Mouse (Mus musculus): ENCODE measurements around the gene Zfp987. TPM values are rescaled to one million over a fixed set of nuclear protein-coding genes. Genes with fewer than 3 reads are reported as not detected.

Gene Zfp987
- polyA plus RNA-seq (2012; rRNA removed; ENCODE audit: low replicate concordance), result not detected in 2 replicates

DNA sequence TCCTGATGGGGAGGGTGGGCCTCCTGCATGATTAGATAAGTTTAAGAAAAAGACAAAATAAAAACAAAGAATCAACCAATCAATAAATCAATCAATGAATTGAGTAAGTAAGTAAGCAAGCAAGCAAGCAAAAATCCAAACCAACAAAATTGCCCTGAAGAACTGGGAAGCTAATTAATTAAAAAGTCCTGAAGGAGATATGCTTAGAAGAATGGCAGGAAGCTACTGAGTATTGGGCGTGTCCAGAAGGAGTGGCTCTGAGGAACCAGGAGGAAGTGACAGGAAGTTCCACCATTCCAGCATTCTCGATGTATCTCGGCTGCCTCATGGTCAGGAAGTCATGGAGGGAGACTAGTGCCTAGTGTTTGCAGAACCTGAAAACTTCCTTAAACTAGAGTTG, at the start of gene Zfp987:
Gene Zfp987 (plus strand): TSS at position 301 of the 400 bp plus-strand sequence.

DNA sequence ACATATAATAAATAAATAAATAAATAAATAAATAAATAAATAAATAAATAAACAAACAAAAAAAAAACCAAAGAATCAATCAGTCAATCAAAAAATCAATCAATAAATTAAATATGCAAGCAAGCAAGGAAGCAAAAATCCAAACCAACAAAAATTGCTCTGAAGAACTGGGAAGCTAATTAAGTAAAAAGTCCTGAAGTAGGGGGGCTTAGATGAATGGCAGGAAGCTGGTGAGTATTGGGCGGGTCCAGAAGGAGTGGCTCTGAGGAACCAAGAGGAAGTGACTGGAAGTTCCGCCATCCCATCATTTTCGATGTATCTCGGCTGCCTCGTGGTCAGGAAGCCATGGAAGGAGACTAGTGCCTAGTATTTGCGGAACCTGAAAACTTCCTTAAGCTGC, 59.4 kb downstream of the Zfp987 start, which contains the start of gene Zfp600:
Gene Zfp600 (plus strand): TSS at position 301 of the 400 bp plus-strand sequence.

Other genes starting within 250 kb of the Zfp987 start
- not detected in 2 replicates for gene Zfp986, start 228.5 kb upstream of the Zfp987 start, polyA plus RNA-seq (2012; rRNA removed; ENCODE audit: low replicate concordance)
- not detected in 2 replicates for gene Zfp600, start 59.5 kb downstream of the Zfp987 start, polyA plus RNA-seq (2012; rRNA removed; ENCODE audit: low replicate concordance)

Data from duodenum, adult 2 months (tissue).